Mouse (Mus musculus) E14TG2a.4 (cell line): ENCODE data around the gene Ufc1.

Experiments
- CTCF ChIP-seq: conservative IDR thresholded peaks from 2 replicates; pipeline ENCODE4 v1.5.1; 2014; ENCODE audit warnings: low read length
- NANOG ChIP-seq: IDR thresholded peaks from 2 replicates; pipeline ENCODE4 v1.6.1; 2014; ENCODE audit warnings: borderline replicate concordance, low read length, mixed read lengths

GRCm38 (mm10) chr1:171260316-171260715 is 34.5 kb downstream of the Ufc1 start:
- no peak for TF ChIP-seq CTCF
- no peak for TF ChIP-seq NANOG
